Mouse (Mus musculus) cerebellum, adult 8-10 months (tissue): ENCODE measurements at regions not wholly inside any gene's neighbourhood (a gene's known extent, or its start where the extent isn't known, plus 50 kb on each side); places are given as distances from the start of the nearest gene placed in this dataset.
"Not testable (repeated sequence)": the region's sequence is repeated elsewhere in the genome, so short reads cannot be mapped to it uniquely, and the experiment has no call there.

Source experiments
- DNase-seq: peaks from one replicate; pipeline ENCODE4 v3.0.0; 2022

GRCm38 (mm10) chr14:59075845-59076745, 66.6 kb downstream of the 1700129C05Rik start:
- DNase-seq: no peak

GRCm38 (mm10) chr14:59072323-59073039, 70.2 kb downstream of the 1700129C05Rik start:
- DNase-seq: no peak

GRCm38 (mm10) chr14:59070056-59070455, 72.6 kb downstream of the 1700129C05Rik start:
- DNase-seq: no peak

GRCm38 (mm10) chr14:59066456-59067220, 76.1 kb downstream of the 1700129C05Rik start:
- DNase-seq: no peak

GRCm38 (mm10) chr14:59063221-59063620, 79.5 kb downstream of the 1700129C05Rik start:
- no peak for DNase-seq

- no peak for DNase-seq
Observed at GRCm38 (mm10) chr14:59056832-59057231, 85.9 kb downstream of the 1700129C05Rik start.

- no peak for DNase-seq
Observed at GRCm38 (mm10) chr14:59055283-59055682, 87.4 kb downstream of the 1700129C05Rik start.

- DNase-seq: no peak
Observed at GRCm38 (mm10) chr14:59052421-59052820, 90.3 kb downstream of the 1700129C05Rik start.

- no peak for DNase-seq
Observed at GRCm38 (mm10) chr14:59051478-59051879, 91.2 kb downstream of the 1700129C05Rik start.

GRCm38 (mm10) chr14:59045687-59046086, 97.0 kb downstream of the 1700129C05Rik start:
- DNase-seq: no peak

- DNase-seq: no peak
Observed at GRCm38 (mm10) chr14:59045235-59045634, 97.5 kb downstream of the 1700129C05Rik start.

GRCm38 (mm10) chr14:59042152-59042551, 100.5 kb downstream of the 1700129C05Rik start:
- no peak for DNase-seq

GRCm38 (mm10) chr14:59025757-59026156, 116.9 kb downstream of the 1700129C05Rik start:
- DNase-seq: not testable (repeated sequence)

- DNase-seq: no peak
Observed at GRCm38 (mm10) chr14:59009534-59009933, 133.2 kb downstream of the 1700129C05Rik start.

GRCm38 (mm10) chr14:58999106-58999778, 143.5 kb downstream of the 1700129C05Rik start:
- no peak for DNase-seq

GRCm38 (mm10) chr14:58994994-58995393, 147.7 kb downstream of the 1700129C05Rik start:
- DNase-seq: no peak

- DNase-seq: no peak
Observed at GRCm38 (mm10) chr14:58989644-58990217, 153.0 kb downstream of the 1700129C05Rik start.

- no peak for DNase-seq
Observed at GRCm38 (mm10) chr14:58987688-58988087, 155.0 kb downstream of the 1700129C05Rik start.

- no peak for DNase-seq
Observed at GRCm38 (mm10) chr14:58985838-58986237, 156.9 kb downstream of the 1700129C05Rik start.

GRCm38 (mm10) chr14:58976791-58977190, 165.9 kb downstream of the 1700129C05Rik start:
- DNase-seq: no peak

GRCm38 (mm10) chr14:58969248-58969647, 173.4 kb downstream of the 1700129C05Rik start:
- no peak for DNase-seq

- no peak for DNase-seq
Observed at GRCm38 (mm10) chr14:58967975-58968374, 174.7 kb downstream of the 1700129C05Rik start.
